Comparison of ENCODE assay signal across 8 mouse cellular contexts in the genomic region with DNA sequence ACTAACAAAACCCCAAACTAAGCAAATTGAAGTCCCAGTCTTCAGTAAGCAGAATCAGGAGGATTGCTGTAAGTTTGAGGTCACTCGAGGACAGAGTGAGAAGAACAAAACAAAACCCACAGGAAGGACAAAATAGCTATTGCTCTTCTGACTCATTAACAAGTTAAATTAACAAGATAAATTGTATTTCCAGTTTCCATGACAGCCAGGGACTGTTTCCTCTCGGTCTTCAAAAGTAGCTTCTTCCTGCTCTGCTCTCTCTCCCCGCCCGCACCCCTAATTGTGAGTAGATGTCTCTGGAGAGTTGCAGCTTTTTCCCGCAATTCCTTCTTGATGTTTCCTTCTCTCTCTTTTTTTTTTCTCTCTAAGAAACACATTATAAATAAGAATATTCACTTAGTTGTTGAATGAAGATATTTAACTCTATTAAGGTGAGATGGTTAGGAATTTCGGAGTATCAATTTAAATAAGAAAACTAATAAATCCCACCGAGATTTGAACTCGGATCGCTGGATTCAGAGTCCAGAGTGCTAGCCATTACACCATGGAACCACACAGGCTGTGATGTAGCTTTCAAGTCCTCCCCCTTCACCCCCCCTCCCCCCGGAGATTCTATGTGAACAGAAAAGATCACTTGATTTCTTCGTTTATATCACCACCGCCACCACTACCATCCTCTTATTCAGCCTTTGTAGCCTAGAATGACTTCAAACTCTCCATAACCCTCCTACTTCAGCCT. TPM values are rescaled to one million over a fixed set of nuclear protein-coding genes. Genes with fewer than 3 reads are reported as not detected.
DNase-seq lines count a peak whose midpoint lies in the region; ATAC-seq lines count a peak whose summit lies in the region.

No protein-coding gene starts in this region.

- DNase-seq in heart, postnatal 4 days: no peak
- DNase-seq in MN1 (ENCODE audit: low spot score): peak; percentile 65
- no peak for DNase-seq in right cerebral cortex, postnatal 4 days
- DNase-seq in layer of hippocampus, postnatal 10 days (ENCODE audit: low spot score in 2 of 2): no peak
- DNase-seq in ovary, postnatal 14 days (ENCODE audit: low spot score): no peak

- peak overlapping the region; percentile 54 for H3K4me3 ChIP-seq in heart, embryonic 12.5 days
- H3K4me3 ChIP-seq in macrophage (ENCODE audit: inconsistent target): peak overlapping the region; percentile 49

- H3K9me3 ChIP-seq in heart, embryonic 12.5 days (replicated peaks): 0 out of 2 replicates have a peak, but pooled peaks cover 2% of the 10 kb centered on the region

- 2% methylated on average over 12 of the region's 12 CpGs for WGBS in heart, embryonic 12.5 days
- 13% methylated on average over 10 of the region's 12 CpGs for WGBS in macrophage (ENCODE audit: missing documents)

- peaks cover 6% of the 10 kb centered on the region; the same call in 1 of the 2 replicates for H3K4me1 ChIP-seq in heart, embryonic 12.5 days (replicated peaks)

- no peaks in the 10 kb centered on the region for H3K36me3 ChIP-seq in heart, embryonic 12.5 days
- H3K36me3 ChIP-seq in macrophage (ENCODE audit: inconsistent target): no peaks in the 10 kb centered on the region

- H3K4me2 ChIP-seq in heart, embryonic 12.5 days: peak overlapping the region; percentile 81

- no peak overlapping the region for H3K27ac ChIP-seq in heart, embryonic 12.5 days (ENCODE audit: poor library complexity, severe bottlenecking)
- H3K27ac ChIP-seq in macrophage: no peak overlapping the region

- H3K27me3 ChIP-seq in heart, embryonic 12.5 days (replicated peaks): peaks cover 43% of the 10 kb centered on the region

- no peak for ATAC-seq in heart, embryonic 12.5 days (ENCODE audit: insufficient number of reproducible peaks, low FRiP score)
- ATAC-seq in granulocyte monocyte progenitor cell, adult 5-6 weeks (replicated peaks; ENCODE audit: poor library complexity, severe bottlenecking): peak; percentile 66

- H3K9ac ChIP-seq in heart, embryonic 12.5 days: no peak overlapping the region

- no peaks in the 10 kb centered on the region for H3K79me2 ChIP-seq in macrophage (ENCODE audit: inconsistent target)

RNA-seq across cellular contexts. Expression of a gene that starts 13.3 kb away (rescaled TPM):
- 0.17 and 0.28 TPM in 2 replicates for polyA plus RNA-seq in heart, embryonic 12.5 days (2016; fragmentation: Nextera tagmentation; extraction: Ambion mirVana)
- not detected for total RNA-seq in heart, postnatal 4 days (2021)
- total RNA-seq in granulocyte monocyte progenitor cell, adult 5-6 weeks (2014; fragmentation: Nextera tagmentation): 12.8 and 15.1 TPM in 2 replicates
- total RNA-seq in granulocyte monocyte progenitor cell, adult 5-6 weeks (2017): 8.3 and 9.1 TPM in 2 replicates
- 1 to 10 TPM in 15 of 26 experiments, under 1 TPM in 8, not detected in 3; 0.43 to 2.8 (median 1.2) TPM for total RNA-seq in macrophage (2018; cell fraction: chromatin; rRNA removed)
- 1 to 10 TPM in 11 of 26 experiments, under 1 TPM in 15; 0.47 to 1.7 (median 0.96) TPM for total RNA-seq in macrophage (2018; cell fraction: cytosol; rRNA removed)
- 1 to 10 TPM in 11 of 26 experiments, under 1 TPM in 11, not detected in 4; 0.24 to 7.9 (median 1.0) TPM for total RNA-seq in macrophage (2018; cell fraction: nucleus; rRNA removed)
- 0.52 to 2.6 TPM (median 1.3 TPM) in 3 replicates for polyA plus RNA-seq in macrophage (2018)
- total RNA-seq in layer of hippocampus, postnatal 10 days (2021): not detected

RNA-seq across cellular contexts. Expression of a gene that starts 15.3 kb away (rescaled TPM):
- polyA plus RNA-seq in heart, embryonic 12.5 days (2016; fragmentation: Nextera tagmentation; extraction: Ambion mirVana): 0.13 and 0.14 TPM in 2 replicates
- total RNA-seq in heart, postnatal 4 days (2021): not detected
- total RNA-seq in granulocyte monocyte progenitor cell, adult 5-6 weeks (2014; fragmentation: Nextera tagmentation): not detected in 2 replicates
- not detected in 2 replicates for total RNA-seq in granulocyte monocyte progenitor cell, adult 5-6 weeks (2017)
- total RNA-seq in macrophage (2018; cell fraction: chromatin; rRNA removed): not detected
- not detected for total RNA-seq in macrophage (2018; cell fraction: cytosol; rRNA removed)
- total RNA-seq in macrophage (2018; cell fraction: nucleus; rRNA removed): not detected
- not detected in 3 replicates for polyA plus RNA-seq in macrophage (2018)
- under 1 TPM; 0.22 to 0.23 TPM for total RNA-seq in layer of hippocampus, postnatal 10 days (2021)

RNA-seq across cellular contexts. Expression of a gene that starts 39.1 kb away (rescaled TPM):
- 3.7 and 5.0 TPM in 2 replicates for polyA plus RNA-seq in heart, embryonic 12.5 days (2016; fragmentation: Nextera tagmentation; extraction: Ambion mirVana)
- 100 to 1,000 TPM; 504 to 579 TPM for total RNA-seq in heart, postnatal 4 days (2021)
- total RNA-seq in granulocyte monocyte progenitor cell, adult 5-6 weeks (2014; fragmentation: Nextera tagmentation): 13.4 TPM in 1 of 2 replicates, not detected in the other
- 1,444 and 2,588 TPM in 2 replicates for total RNA-seq in granulocyte monocyte progenitor cell, adult 5-6 weeks (2017)
- 1 to 10 TPM in 4 of 26 experiments, not detected in 22; 4.8 to 9.5 (median 6.2) TPM for total RNA-seq in macrophage (2018; cell fraction: chromatin; rRNA removed)
- total RNA-seq in macrophage (2018; cell fraction: cytosol; rRNA removed): 10 to 100 TPM in 4 of 26 experiments, 1 to 10 TPM in 16, under 1 TPM in 5, not detected in 1; 0.61 to 14.1 (median 2.7) TPM
- 10 to 100 TPM in 2 of 26 experiments, 1 to 10 TPM in 5, not detected in 19; 2.1 to 14.1 (median 7.4) TPM for total RNA-seq in macrophage (2018; cell fraction: nucleus; rRNA removed)
- polyA plus RNA-seq in macrophage (2018): not detected in 3 replicates
- total RNA-seq in layer of hippocampus, postnatal 10 days (2021): 10 to 100 TPM; 64.1 to 78.6 TPM

RNA-seq across cellular contexts. Expression of a gene that starts 39.4 kb away (rescaled TPM):
- polyA plus RNA-seq in heart, embryonic 12.5 days (2016; fragmentation: Nextera tagmentation; extraction: Ambion mirVana): 2.3 and 3.6 TPM in 2 replicates
- 100 to 1,000 TPM; 416 to 424 TPM for total RNA-seq in heart, postnatal 4 days (2021)
- total RNA-seq in granulocyte monocyte progenitor cell, adult 5-6 weeks (2014; fragmentation: Nextera tagmentation): 9.6 and 80.5 TPM in 2 replicates
- 2,021 and 2,596 TPM in 2 replicates for total RNA-seq in granulocyte monocyte progenitor cell, adult 5-6 weeks (2017)
- total RNA-seq in macrophage (2018; cell fraction: chromatin; rRNA removed): 10 to 100 TPM in 1 of 26 experiments, 1 to 10 TPM in 7, not detected in 18; 2.4 to 16.4 (median 4.6) TPM
- total RNA-seq in macrophage (2018; cell fraction: cytosol; rRNA removed): 10 to 100 TPM in 18 of 26 experiments, 1 to 10 TPM in 8; 2.8 to 48.5 (median 15.5) TPM
- 10 to 100 TPM in 4 of 26 experiments, 1 to 10 TPM in 14, not detected in 8; 1.7 to 28.5 (median 5.0) TPM for total RNA-seq in macrophage (2018; cell fraction: nucleus; rRNA removed)
- not detected in 3 replicates for polyA plus RNA-seq in macrophage (2018)
- total RNA-seq in layer of hippocampus, postnatal 10 days (2021): 10 to 100 TPM; 73.9 to 80.0 TPM

RNA-seq across cellular contexts. Expression of a gene that starts 44.9 kb away (rescaled TPM):
- 10.4 and 12.2 TPM in 2 replicates for polyA plus RNA-seq in heart, embryonic 12.5 days (2016; fragmentation: Nextera tagmentation; extraction: Ambion mirVana)
- total RNA-seq in heart, postnatal 4 days (2021): 100 to 1,000 TPM; 139 to 147 TPM
- 56.3 and 74.3 TPM in 2 replicates for total RNA-seq in granulocyte monocyte progenitor cell, adult 5-6 weeks (2014; fragmentation: Nextera tagmentation)
- 87.0 TPM in 2 replicates for total RNA-seq in granulocyte monocyte progenitor cell, adult 5-6 weeks (2017)
- 100 to 1,000 TPM in 1 of 26 experiments, 10 to 100 TPM in 19, 1 to 10 TPM in 6; 6.1 to 101 (median 14.6) TPM for total RNA-seq in macrophage (2018; cell fraction: chromatin; rRNA removed)
- total RNA-seq in macrophage (2018; cell fraction: cytosol; rRNA removed): 10 to 100 TPM in 19 of 26 experiments, 1 to 10 TPM in 7; 7.6 to 21.9 (median 12.5) TPM
- 100 to 1,000 TPM in 3 of 26 experiments, 10 to 100 TPM in 20, 1 to 10 TPM in 3; 5.4 to 144 (median 26.7) TPM for total RNA-seq in macrophage (2018; cell fraction: nucleus; rRNA removed)
- 2.6 to 11.5 TPM (median 7.3 TPM) in 3 replicates for polyA plus RNA-seq in macrophage (2018)
- 10 to 100 TPM; 51.2 to 53.7 TPM for total RNA-seq in layer of hippocampus, postnatal 10 days (2021)

Comparison
In these comparisons a context has a peak if more than half of its experiments do, and no peak if none do; other contexts are left out.
1. RNA of a gene that starts 13.3 kb away (total RNA-seq): 8.3 to 15.1 TPM in granulocyte monocyte progenitor cell, adult 5-6 weeks; not detected in heart, postnatal 4 days and not detected in layer of hippocampus, postnatal 10 days; every median in the first group is over 4 times any median in the second.